8 mouse cellular contexts compared by ENCODE assay signal in the genomic region with DNA sequence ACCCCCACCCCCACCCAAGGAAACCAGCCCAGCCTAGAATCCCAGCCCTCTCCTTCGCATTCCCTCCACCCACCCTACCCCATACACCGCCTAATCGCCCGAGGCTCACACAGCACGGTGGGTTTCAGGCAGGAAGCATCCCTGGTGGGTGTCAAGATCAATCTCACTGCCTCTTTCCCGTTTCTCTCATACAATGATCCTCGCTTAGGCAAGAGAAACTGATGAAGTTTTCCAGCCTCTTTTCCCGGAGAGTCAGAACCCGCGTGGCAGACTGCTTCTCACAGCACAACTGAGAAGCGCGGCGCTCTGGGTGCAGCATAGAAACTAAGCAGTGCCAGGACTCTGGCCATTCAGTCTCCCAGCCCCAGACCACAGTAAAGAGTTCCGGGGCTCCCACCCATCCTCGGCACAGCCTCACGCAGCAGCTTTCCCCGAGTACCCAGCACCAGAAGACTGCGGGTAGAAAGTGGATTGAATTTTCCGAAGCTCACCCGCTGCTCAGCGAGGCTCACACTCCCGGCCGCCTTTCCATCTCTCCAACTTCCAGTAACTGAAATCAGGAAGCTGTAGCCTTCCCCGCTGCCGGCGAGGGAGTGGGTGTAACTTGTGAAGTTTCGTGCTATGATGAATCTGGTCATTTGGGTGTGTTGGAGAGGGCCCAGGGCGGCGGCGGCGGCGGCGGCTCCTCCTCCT.
A peak's percentile ranks its signal among the peaks of the same experiment; 100 is the strongest.
DNase-seq lines count a peak whose midpoint lies in the region; ATAC-seq lines count a peak whose summit lies in the region.

No protein-coding gene starts in this region.

- no peaks in the 10 kb centered on the region for H3K27me3 ChIP-seq in midbrain, embryonic 11.5 days (ENCODE audit: control insufficient read depth, insufficient read depth, low read length)

- peak overlapping the region; percentile 64 for H3K9ac ChIP-seq in midbrain, embryonic 11.5 days (ENCODE audit: low read length)

- peaks cover 12% of the 10 kb centered on the region for H3K4me1 ChIP-seq in midbrain, embryonic 11.5 days (ENCODE audit: control insufficient read depth, insufficient read depth, low read length)

- peak overlapping the region; percentile 87 for H3K4me2 ChIP-seq in midbrain, embryonic 11.5 days

- no peaks in the 10 kb centered on the region for H3K36me3 ChIP-seq in midbrain, embryonic 11.5 days (ENCODE audit: control insufficient read depth, insufficient read depth, low read length)

- peak; percentile 37 to 49 for DNase-seq in lung, adult 18-20 months
- no peak for DNase-seq in lung, postnatal 25 days (ENCODE audit: low spot score)
- peak; percentile 75 for DNase-seq in embryo, embryonic 10 days (ENCODE audit: low spot score)
- DNase-seq in gastrocnemius, postnatal 36 days: peak; percentile 44 to 59
- DNase-seq in induced T-regulatory cell, adult 2 months (ENCODE audit: low read depth): peak; percentile 20
- DNase-seq in left cerebral cortex, postnatal 4 days: peak; percentile 23
- DNase-seq in midbrain, embryonic 11.5 days (ENCODE audit: low spot score, missing footprints): peak; percentile 97
- DNase-seq in skeletal muscle tissue, adult 2 months (ENCODE audit: low read depth, low spot score): peak; percentile 41

- peak; percentile 72 for ATAC-seq in midbrain, embryonic 11.5 days (ENCODE audit: low FRiP score)

- peak overlapping the region; percentile 37 for H3K4me3 ChIP-seq in midbrain, embryonic 11.5 days (ENCODE audit: low read depth, low read length)

- WGBS in midbrain, embryonic 11.5 days: under 1% methylated on average over 33 of the region's 33 CpGs

- H3K27ac ChIP-seq in midbrain, embryonic 11.5 days (ENCODE audit: low read depth, low read length): no peak overlapping the region

- intact Hi-C loops in gastrocnemius, postnatal 36 days (cut with DNase I): no loop called here
- intact Hi-C loops in left cerebral cortex, postnatal 4 days (cut with DNase I): no loop called here

- no peaks in the 10 kb centered on the region for H3K9me3 ChIP-seq in midbrain, embryonic 11.5 days (ENCODE audit: control insufficient read depth, low read length)
